Mouse (Mus musculus): ENCODE measurements around the gene Smarcc1.
"Not testable (repeated sequence)": the region's sequence is repeated elsewhere in the genome, so short reads cannot be mapped to it uniquely, and the experiment has no call there.

Gene Smarcc1

DNA sequence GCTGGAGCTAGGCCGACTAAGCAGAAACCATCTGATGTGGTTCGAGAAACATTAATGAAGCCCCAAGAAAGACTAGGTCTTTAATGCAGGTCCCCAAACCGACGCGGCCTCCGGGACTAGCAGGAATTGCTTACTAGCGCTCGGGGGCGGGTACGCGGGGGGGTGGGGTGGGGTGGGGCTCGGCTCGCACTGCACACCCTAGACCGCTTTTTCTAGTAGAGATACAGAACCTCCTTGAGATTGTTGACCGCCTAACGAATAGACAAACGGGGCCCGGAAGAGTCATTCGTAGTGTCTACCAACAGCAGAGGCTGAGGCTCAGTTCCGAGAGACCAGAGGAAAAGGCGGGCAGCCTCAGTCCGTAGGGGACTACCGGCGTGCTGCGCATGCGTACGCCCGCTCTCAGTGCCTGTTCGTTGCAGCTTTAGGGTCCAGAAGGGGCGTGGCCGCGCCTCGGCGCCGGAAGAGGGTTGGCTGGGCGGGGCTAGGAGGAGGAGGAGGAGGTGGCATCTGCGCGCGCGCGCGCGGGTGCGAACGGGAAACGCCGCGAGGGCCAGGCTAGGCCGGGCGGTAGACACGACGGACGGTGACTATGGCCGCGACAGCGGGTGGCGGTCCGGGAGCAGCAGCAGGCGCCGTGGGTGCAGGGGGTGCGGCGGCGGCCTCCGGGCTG lies 14.2 kb downstream of the Smarcc1 start:
- peak; percentile 100 for DNase-seq (ENCODE audit: low spot score in 2 of 2)

DNA sequence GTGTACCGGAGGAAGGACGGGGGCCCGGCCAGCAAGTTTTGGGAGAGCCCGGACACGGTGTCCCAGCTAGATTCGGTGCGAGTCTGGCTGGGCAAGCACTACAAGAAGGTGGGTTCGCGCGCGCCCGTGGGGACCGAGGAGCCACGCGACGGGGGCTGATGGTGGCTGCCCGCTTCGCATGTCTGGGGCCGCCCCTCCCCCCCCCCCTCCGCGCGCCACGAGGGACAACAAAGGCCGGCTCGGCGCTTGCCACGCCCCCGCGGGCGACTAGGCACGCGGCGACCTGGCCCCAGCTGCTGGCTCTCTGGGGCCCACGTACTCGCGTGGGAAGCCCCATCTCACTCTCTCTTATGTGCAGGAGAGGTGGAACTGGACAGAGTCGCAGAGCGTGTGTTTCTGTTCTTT lies 14.7 kb downstream of the Smarcc1 start:
- peak in 1 of 2 experiments; percentile 52 for DNase-seq (ENCODE audit: low spot score in 2 of 2)

DNA sequence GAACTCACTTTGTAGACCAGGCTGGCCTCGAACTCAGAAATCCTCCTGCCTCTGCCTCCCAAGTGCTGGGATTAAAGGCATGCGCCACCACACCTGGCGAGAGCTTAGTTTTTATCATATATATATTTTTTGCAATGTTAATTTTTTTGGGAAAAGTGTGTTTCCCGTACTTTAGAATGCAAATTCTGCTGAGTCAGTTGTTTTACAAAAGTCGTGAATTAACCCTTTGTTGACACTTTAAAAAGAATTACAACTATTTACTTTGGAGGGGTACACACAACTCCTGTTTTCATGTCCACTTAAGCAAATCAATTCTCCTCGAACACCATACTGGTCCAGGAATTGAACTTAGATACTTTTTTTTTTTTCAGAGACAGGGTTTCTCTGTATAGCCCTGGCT lies 15.4 kb downstream of the Smarcc1 start:
- DNase-seq (ENCODE audit: low spot score in 2 of 2) = no peak

DNA sequence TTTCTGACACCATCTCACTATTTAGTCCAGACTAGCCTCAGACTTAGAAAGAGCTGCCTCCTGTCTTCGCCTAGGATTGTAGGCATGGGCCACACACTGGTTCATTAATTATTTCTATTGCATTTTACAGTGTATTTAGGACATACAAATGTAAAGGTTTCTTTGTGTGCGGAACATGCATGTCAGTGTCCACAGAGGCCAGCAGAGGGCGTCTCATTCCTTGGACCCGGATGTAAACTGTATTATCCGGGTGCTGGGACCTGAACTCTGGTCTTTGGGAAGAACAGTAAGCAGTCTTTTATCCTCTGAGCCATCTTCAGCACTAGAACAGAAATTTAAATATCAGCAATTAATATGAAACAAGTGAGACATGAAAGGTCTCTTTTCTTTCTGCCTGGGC lies 16.7 kb downstream of the Smarcc1 start:
- no peak for DNase-seq (ENCODE audit: low spot score in 2 of 2)

- no peak for DNase-seq (ENCODE audit: low spot score in 2 of 2)
Measured at GRCm38 (mm10) chr9:110139119-110139518, 21.6 kb downstream of the Smarcc1 start.

- no peak for DNase-seq (ENCODE audit: low spot score in 2 of 2)
Measured at GRCm38 (mm10) chr9:110142097-110142496, 24.6 kb downstream of the Smarcc1 start.

DNA sequence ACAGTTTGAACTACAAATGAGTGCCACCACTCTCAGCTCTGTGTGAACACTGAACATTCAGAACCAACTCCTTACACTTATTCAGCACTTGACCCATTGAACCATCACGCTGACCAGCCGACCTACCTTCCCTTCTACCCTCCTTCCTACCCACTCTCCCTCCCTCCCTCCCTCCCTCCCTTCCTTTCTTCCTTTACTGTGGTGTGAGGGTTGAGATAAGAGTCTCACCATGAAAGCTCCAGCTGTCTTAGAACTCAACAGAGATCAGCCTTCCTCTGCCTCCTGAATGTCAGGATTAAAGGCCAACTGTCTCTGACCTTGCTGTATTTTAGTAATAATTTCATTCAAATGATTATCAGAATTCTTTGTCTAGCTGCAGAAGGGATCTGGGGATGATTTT lies 31.1 kb downstream of the Smarcc1 start:
- DNase-seq (ENCODE audit: low spot score in 2 of 2) = no peak

GRCm38 (mm10) chr9:110159036-110159435 lies 41.5 kb downstream of the Smarcc1 start:
- DNase-seq (ENCODE audit: low spot score in 2 of 2) = no peak

GRCm38 (mm10) chr9:110160486-110160885 lies 43.0 kb downstream of the Smarcc1 start:
- not testable (repeated sequence) for DNase-seq (ENCODE audit: low spot score in 2 of 2)

- no peak for DNase-seq (ENCODE audit: low spot score in 2 of 2)
Measured at GRCm38 (mm10) chr9:110162441-110162840, 44.9 kb downstream of the Smarcc1 start.

DNA sequence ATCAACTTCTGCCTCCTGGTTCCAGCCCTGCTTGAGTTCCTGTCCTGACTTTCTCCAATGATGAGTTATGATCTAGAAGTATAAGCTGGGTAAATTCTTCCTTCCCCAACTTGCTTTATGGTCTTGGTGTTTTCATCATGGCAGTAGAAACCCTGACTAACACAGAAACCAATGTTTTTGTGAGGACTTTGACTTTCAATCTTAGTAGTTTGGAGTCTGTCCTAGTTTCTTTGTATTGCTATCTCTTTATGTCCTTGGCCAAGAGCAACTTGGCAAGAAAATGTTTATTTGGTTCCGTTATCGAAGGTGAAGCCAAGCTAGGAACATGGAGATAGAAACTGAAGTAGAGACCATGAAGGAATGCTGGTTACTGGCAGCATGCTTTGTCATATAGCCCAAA lies 45.6 kb downstream of the Smarcc1 start:
- DNase-seq (ENCODE audit: low spot score in 2 of 2) = no peak

DNA sequence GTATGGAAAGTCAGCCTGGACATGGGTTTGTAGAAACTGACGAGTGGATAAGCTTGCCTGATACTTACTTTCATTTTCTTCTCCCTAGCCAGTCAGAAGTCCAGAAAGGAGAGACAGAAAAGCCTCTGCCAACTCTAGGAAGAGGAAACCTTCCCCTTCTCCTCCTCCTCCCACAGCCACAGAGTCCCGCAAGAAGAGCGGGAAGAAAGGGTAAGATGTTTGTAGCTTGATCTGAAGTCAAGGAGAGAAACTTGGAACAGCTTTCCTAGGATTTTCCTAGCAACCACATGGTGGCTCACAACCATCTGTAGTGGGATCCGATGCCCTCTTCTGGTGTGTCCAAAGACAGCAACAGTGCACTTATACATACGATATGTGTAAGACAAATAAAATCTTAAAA lies 53.4 kb downstream of the Smarcc1 start:
- DNase-seq (ENCODE audit: low spot score in 2 of 2) = no peak

DNA sequence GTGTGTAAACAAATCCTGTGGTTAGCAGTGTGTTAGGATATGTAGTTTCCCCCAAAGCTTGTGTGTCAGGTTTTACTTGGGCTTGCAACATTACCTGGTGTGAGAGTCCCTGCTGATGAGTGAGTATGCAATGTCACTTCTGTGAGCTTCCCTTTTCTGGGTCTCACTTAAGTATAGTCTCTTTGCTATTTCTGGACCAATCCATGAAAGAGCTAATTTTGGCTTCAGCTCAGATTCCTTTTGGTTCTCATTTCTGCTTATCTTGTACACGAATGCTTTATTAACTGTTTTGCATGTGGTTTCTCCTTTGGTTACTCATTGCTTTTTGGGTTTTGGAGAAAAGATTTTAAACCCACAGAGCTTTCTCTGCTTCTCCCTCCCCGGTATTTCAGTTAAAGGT lies 82.4 kb downstream of the Smarcc1 start:
- DNase-seq (ENCODE audit: low spot score in 2 of 2) = no peak

GRCm38 (mm10) chr9:110205526-110206404 lies 88.3 kb downstream of the Smarcc1 start:
- no peak for DNase-seq (ENCODE audit: low spot score in 2 of 2)

GRCm38 (mm10) chr9:110206437-110206836 lies 88.9 kb downstream of the Smarcc1 start:
- DNase-seq (ENCODE audit: low spot score in 2 of 2) = no peak

DNA sequence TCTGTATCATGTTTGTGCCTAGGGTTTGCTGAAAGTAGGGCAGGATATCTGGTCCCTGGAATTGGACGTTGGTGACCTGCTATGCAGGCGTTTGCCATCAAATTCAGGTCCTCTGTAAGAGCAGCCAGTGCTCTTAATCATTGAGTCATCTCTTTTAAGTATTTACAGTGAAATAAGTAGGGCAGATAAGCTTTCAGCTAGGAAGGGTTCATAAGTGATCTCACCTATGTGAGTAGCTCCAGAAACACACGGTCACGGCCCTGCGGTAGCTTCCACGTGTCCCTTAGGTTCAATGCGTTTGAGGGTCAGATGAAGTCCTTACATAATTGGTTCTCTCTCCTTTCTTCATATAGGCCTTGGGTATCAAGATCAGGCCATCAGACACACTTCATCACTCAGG lies 90.8 kb downstream of the Smarcc1 start:
- no peak for DNase-seq (ENCODE audit: low spot score in 2 of 2)

GRCm38 (mm10) chr9:110208967-110209366 lies 91.5 kb downstream of the Smarcc1 start:
- DNase-seq (ENCODE audit: low spot score in 2 of 2) = no peak

GRCm38 (mm10) chr9:110224273-110224672 lies 106.8 kb downstream of the Smarcc1 start:
- no peak for DNase-seq (ENCODE audit: low spot score in 2 of 2)

GRCm38 (mm10) chr9:110226191-110226590 lies 108.7 kb downstream of the Smarcc1 start:
- DNase-seq (ENCODE audit: low spot score in 2 of 2) = no peak

DNA sequence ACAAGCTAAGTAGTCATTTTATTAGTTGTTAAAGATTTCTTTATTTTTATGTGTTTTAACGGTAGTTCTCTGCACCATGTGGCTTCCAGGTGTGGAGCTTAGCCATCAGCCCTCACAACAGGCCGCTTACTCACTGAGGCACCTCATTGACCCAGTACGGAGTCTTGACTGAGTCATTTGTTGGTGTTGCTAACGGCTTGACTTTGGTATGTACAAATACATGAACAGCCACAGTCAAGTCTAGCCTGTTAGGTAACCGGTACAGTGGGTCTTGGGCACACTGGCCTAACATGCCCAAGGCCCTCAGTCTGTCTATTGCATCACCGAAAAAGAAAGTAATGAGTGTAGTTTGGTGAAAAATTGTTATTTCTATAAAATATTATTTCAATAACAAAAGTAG lies 111.2 kb downstream of the Smarcc1 start:
- no peak for DNase-seq (ENCODE audit: low spot score in 2 of 2)

GRCm38 (mm10) chr9:110229112-110229511 lies 111.6 kb downstream of the Smarcc1 start:
- no peak for DNase-seq (ENCODE audit: low spot score in 2 of 2)

- DNase-seq (ENCODE audit: low spot score in 2 of 2) = no peak
Measured at GRCm38 (mm10) chr9:110229566-110230248, 112.2 kb downstream of the Smarcc1 start.

Measured in spleen, postnatal 4 days (tissue).